Mouse (Mus musculus): ENCODE measurements around the gene Acot9.

Acot9 gene

DNA sequence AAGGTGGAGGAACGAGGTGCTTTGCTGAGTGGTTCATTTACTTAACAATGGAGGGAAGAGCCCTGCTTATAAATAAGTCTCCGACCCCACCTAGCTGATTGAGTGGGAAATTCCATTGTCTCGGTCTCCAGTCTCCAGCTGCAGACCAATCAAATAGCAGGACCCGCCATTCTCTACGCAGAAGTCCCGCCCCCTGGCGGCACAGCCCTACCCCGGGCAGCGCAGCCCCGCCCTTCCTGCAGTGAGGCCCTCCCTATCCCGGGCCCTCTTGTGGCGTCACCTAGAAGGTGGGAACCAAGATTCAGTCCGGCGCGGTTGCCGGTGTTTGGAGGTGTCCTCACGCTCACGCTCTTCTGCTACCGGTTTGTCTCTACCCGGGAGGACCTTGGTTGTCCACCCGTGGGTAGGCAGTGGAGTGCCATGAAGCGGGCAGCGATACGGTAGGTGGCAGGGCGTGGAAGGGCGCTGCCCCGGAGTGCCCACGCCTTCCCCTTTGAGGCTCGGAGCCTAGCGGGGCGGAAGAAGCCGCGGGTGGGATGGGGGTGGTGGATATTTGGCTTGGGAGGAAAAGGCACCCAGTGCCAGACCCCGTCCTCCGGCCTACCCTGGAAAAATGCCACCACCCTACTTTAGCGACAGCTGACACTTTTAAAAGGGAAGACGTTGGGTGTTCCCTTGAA is at the start of gene Acot9:
Gene Acot9 (plus strand): TSS at position 209 of the 680 bp plus-strand sequence.
- peak; percentile 92 for DNase-seq (ENCODE audit: low read depth)

GRCm38 (mm10) chrX:155214291-155215136 is 47.7 kb upstream of the Acot9 start:
- DNase-seq (ENCODE audit: low read depth): peak; percentile 12

- peak; percentile 58 for DNase-seq (ENCODE audit: low read depth)
Measured at GRCm38 (mm10) chrX:155215501-155216248, 46.6 kb upstream of the Acot9 start.

GRCm38 (mm10) chrX:155216271-155216670 is 46.0 kb upstream of the Acot9 start, which contains the start of gene Sat1:
Gene Sat1 (minus strand): TSS chrX:155216449.
- DNase-seq (ENCODE audit: low read depth): peak; percentile 93

- no peak for DNase-seq (ENCODE audit: low read depth)
Measured at GRCm38 (mm10) chrX:155218277-155218676, 44.0 kb upstream of the Acot9 start.

DNA sequence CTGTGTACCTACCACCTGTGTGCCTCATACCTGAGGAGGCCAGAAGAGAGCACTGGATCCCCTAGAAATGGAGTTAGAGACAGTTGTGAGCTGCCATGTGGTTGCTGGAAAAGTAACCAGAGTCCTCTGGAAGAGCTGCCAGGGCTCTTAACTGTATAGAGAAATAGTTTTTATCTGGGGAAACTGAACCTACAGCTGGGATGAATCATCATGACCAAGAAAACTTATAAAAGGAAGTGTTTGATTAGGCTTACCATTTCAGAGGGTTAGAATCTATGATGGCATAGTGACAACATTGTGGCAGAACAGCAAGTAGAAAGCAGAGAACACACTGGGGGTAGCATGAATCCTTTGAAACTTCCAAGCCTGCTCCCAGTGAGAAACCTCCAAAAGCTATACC is 5.4 kb upstream of the Acot9 start:
- no peak for DNase-seq (ENCODE audit: low read depth)

DNA sequence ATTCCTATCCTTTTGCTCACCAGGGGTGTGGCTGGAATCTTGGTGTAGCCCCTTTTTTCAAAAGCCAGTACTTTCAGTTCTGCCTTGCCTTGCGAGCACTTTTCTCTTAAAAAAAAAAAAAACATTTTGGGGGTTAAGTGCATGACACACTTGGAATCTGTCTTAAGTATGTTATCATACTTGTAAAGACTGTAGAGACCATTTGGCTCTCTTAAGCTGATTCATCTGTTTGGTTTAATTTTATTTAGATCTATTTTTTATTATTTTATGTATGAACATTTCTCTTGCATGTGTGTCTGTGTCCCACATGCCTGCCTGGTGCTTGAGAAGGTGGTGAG is 641 bp downstream of the Acot9 start:
- no peak for DNase-seq (ENCODE audit: low read depth)

- no peak for DNase-seq (ENCODE audit: low read depth)
Measured at GRCm38 (mm10) chrX:155278483-155278882, 16.2 kb downstream of the Acot9 start.

- DNase-seq (ENCODE audit: low read depth): no peak
Measured at GRCm38 (mm10) chrX:155280427-155281044, 18.3 kb downstream of the Acot9 start.

DNA sequence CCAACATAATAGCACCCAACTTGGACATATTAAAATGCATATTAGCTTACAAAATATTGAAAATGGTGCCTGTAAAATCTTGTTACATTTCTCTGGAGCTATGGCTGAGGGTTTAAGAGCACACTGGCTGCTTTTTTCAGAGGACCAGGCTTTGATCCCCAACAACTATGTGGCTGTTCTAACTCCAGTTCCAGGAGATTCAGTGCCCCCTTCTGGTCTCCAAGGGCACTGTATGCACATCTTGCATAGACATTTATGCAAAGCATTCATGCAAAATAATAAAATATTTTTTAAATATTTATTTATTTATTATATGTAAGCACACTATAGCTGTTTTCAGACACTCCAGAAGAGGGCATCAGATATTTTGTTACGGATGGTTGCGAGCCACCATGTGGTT is 44.1 kb downstream of the Acot9 start:
- peak; percentile 5 for DNase-seq (ENCODE audit: low read depth)

GRCm38 (mm10) chrX:155318005-155318404 is 55.8 kb downstream of the Acot9 start:
- peak; percentile 67 for DNase-seq (ENCODE audit: low read depth)

- no peak for DNase-seq (ENCODE audit: low read depth)
Measured at GRCm38 (mm10) chrX:155337567-155337904, 75.3 kb downstream of the Acot9 start.

GRCm38 (mm10) chrX:155337905-155338721 is 75.9 kb downstream of the Acot9 start:
- DNase-seq (ENCODE audit: low read depth): peak; percentile 82

- no peak for DNase-seq (ENCODE audit: low read depth)
Measured at GRCm38 (mm10) chrX:155340654-155341053, 78.4 kb downstream of the Acot9 start, which contains the start of gene Prdx4. Gene Prdx4 (minus strand): TSS chrX:155340754.

- DNase-seq (ENCODE audit: low read depth): no peak
Measured at GRCm38 (mm10) chrX:155346249-155346648, 84.0 kb downstream of the Acot9 start.
